Mouse (Mus musculus) myocyte (in vitro differentiated cells): Measurements from ENCODE around the gene Kalrn. TPM values are rescaled to one million over a fixed set of nuclear protein-coding genes. Genes with fewer than 3 reads are reported as not detected.

Experiments
- H3K27me3 ChIP-seq: one replicate; pipeline ENCODE4 v1.6.1; 2011; ENCODE audit not compliant: control insufficient read depth, insufficient read depth, insufficient read length
- H3K36me3 ChIP-seq: one replicate; pipeline ENCODE4 v1.6.1; 2011; ENCODE audit not compliant: control insufficient read depth, insufficient read depth
- H3K4me2 ChIP-seq: one replicate; pipeline ENCODE4 v1.6.1; 2011; ENCODE audit warnings: low read depth, control low read depth
- H3K4me3 ChIP-seq: one replicate; pipeline ENCODE4 v1.5.1; 2011; ENCODE audit warnings: mild to moderate bottlenecking, control low read depth, moderate library complexity
- H3K79me2 ChIP-seq: one replicate; pipeline ENCODE4 v1.6.1; 2011; ENCODE audit not compliant: control insufficient read depth, insufficient read depth
- H3ac ChIP-seq: one replicate; pipeline ENCODE4 v1.6.1; 2011; ENCODE audit not compliant: control insufficient read depth, insufficient read length
- CEBPB ChIP-seq: IDR thresholded peaks from 2 replicates; pipeline ENCODE4 v1.6.1; 2011; ENCODE audit warnings: mild to moderate bottlenecking, moderate library complexity; ENCODE audit not compliant: poor library complexity, insufficient read depth, severe bottlenecking
- E2F4 ChIP-seq: IDR thresholded peaks from one replicate; pipeline ENCODE4 v1.6.1; 2011; ENCODE audit warnings: mild to moderate bottlenecking, control low read depth, moderate library complexity; ENCODE audit not compliant: insufficient read depth
- MAX ChIP-seq: IDR thresholded peaks from one replicate; pipeline ENCODE4 v1.6.1; 2011; ENCODE audit warnings: low read depth, mild to moderate bottlenecking, control low read depth
- MYOD1 ChIP-seq, 3 experiments: IDR thresholded peaks; one replicate each; pipeline ENCODE4 v1.6.1; 2011; ENCODE audit warnings: control low read depth in 2 of 3, low read depth in 2 of 3, mild to moderate bottlenecking in 2 of 3, moderate library complexity in 1 of 3; ENCODE audit not compliant: insufficient read length in 2 of 3, control insufficient read depth in 1 of 3
- MYOG ChIP-seq, 3 experiments: IDR thresholded peaks; one replicate each; pipeline ENCODE4 v1.6.1; 2011; ENCODE audit warnings: control low read depth in 2 of 3, low read depth in 2 of 3, mild to moderate bottlenecking in 2 of 3; ENCODE audit not compliant: insufficient read length in 2 of 3, control insufficient read depth in 1 of 3, insufficient read depth in 1 of 3
- POLR2A ChIP-seq: IDR thresholded peaks from one replicate; pipeline ENCODE4 v1.6.1; 2011; ENCODE audit warnings: low read depth, mild to moderate bottlenecking, control low read depth, moderate library complexity; ENCODE audit not compliant: insufficient read length
- POLR2AphosphoS2 ChIP-seq: IDR thresholded peaks from one replicate; pipeline ENCODE4 v1.6.1; 2011; ENCODE audit warnings: low read depth, control low read depth; ENCODE audit not compliant: insufficient read length
- REST ChIP-seq: IDR thresholded peaks from one replicate; pipeline ENCODE4 v1.6.1; 2011; ENCODE audit warnings: mild to moderate bottlenecking, control low read depth, moderate library complexity; ENCODE audit not compliant: insufficient read depth, insufficient read length
- SRF ChIP-seq: IDR thresholded peaks from one replicate; pipeline ENCODE4 v1.6.1; 2011; ENCODE audit warnings: low read depth; ENCODE audit not compliant: control insufficient read depth, insufficient read length
- TCF12 ChIP-seq: IDR thresholded peaks from one replicate; pipeline ENCODE4 v1.6.1; 2011; ENCODE audit warnings: mild to moderate bottlenecking, control low read depth; ENCODE audit not compliant: poor library complexity, insufficient read depth, severe bottlenecking
- TCF3 ChIP-seq: IDR thresholded peaks from one replicate; pipeline ENCODE4 v1.6.1; 2011; ENCODE audit warnings: low read depth, control low read depth; ENCODE audit not compliant: insufficient read length
- USF1 ChIP-seq: IDR thresholded peaks from one replicate; pipeline ENCODE4 v1.6.1; 2011; ENCODE audit warnings: low read depth, mild to moderate bottlenecking, control low read depth, moderate library complexity
- polyA plus RNA-seq: library from polyadenylated mRNA; unstranded; fragments of >200 nt; fragmentation: generic; extraction: Trizol; gene quantifications from one replicate; pipeline ENCODE4 v1.2.1, GENCODE M21; 2012; ENCODE audit warnings: missing spikeins

Kalrn gene
- polyA plus RNA-seq, 1 experiment, result 5.5 TPM

GRCm38 (mm10) chr16:34231146-34231545 is 342.2 kb downstream of the Kalrn start:
- H3K79me2 ChIP-seq, result no peaks in the 10 kb centered on the region
- TF ChIP-seq E2F4 (no peak), POLR2A (no peak), REST (no peak), SRF (no peak), MAX (no peak), USF1 (no peak), MYOG (IDR thresholded peaks at IDR 0.05; ENCODE audit: control insufficient read depth in 1 of 3, insufficient read depth in 1 of 3, insufficient read length in 2 of 3, low read depth in 2 of 3) (no peak), CEBPB (no peak), TCF3 (no peak)
- H3K4me3 ChIP-seq, result no peak overlapping the region
- H3K36me3 ChIP-seq, result no peaks in the 10 kb centered on the region
- no peak overlapping the region for H3ac ChIP-seq
- H3K27me3 ChIP-seq, result no peaks in the 10 kb centered on the region
- no peak overlapping the region for H3K4me2 ChIP-seq

- Histone ChIP-seq H3K79me2 (no peaks in the 10 kb centered on the region), H3ac (no peak overlapping the region), H3K36me3 (no peaks in the 10 kb centered on the region), H3K27me3 (no peaks in the 10 kb centered on the region), H3K4me2 (no peak overlapping the region), H3K4me3 (no peak overlapping the region)
- TF ChIP-seq SRF (no peak), MYOD1 (IDR thresholded peaks at IDR 0.05; ENCODE audit: control insufficient read depth in 1 of 3, insufficient read length in 2 of 3, low read depth in 2 of 3) (no peak), POLR2AphosphoS2 (no peak), TCF12 (no peak), MAX (no peak), TCF3 (no peak), CEBPB (no peak), E2F4 (no peak), REST (no peak), MYOG (IDR thresholded peaks at IDR 0.05; ENCODE audit: control insufficient read depth in 1 of 3, insufficient read depth in 1 of 3, insufficient read length in 2 of 3, low read depth in 2 of 3) (no peak), POLR2A (no peak), USF1 (no peak)
Measured at GRCm38 (mm10) chr16:34229350-34229749, 344.0 kb downstream of the Kalrn start.

- Histone ChIP-seq H3K4me3 (no peak overlapping the region), H3ac (no peak overlapping the region), H3K27me3 (no peaks in the 10 kb centered on the region), H3K79me2 (no peaks in the 10 kb centered on the region), H3K36me3 (no peaks in the 10 kb centered on the region), H3K4me2 (no peak overlapping the region)
- TF ChIP-seq CEBPB, result no peak
- no peak for TF ChIP-seq TCF3
- TF ChIP-seq USF1, result no peak
- TF ChIP-seq POLR2A, result no peak
- no peak for TF ChIP-seq E2F4
Measured at GRCm38 (mm10) chr16:34228661-34229060, 344.7 kb downstream of the Kalrn start.

- Histone ChIP-seq H3ac (no peak overlapping the region), H3K4me3 (no peak overlapping the region), H3K4me2 (no peak overlapping the region), H3K36me3 (no peaks in the 10 kb centered on the region), H3K79me2 (no peaks in the 10 kb centered on the region), H3K27me3 (no peaks in the 10 kb centered on the region)
- no peak for TF ChIP-seq SRF
- no peak for TF ChIP-seq E2F4
- TF ChIP-seq REST, result no peak
- TF ChIP-seq MYOG (IDR thresholded peaks at IDR 0.05; ENCODE audit: control insufficient read depth in 1 of 3, insufficient read depth in 1 of 3, insufficient read length in 2 of 3, low read depth in 2 of 3), result no peak
- no peak for TF ChIP-seq MYOD1 (IDR thresholded peaks at IDR 0.05; ENCODE audit: control insufficient read depth in 1 of 3, insufficient read length in 2 of 3, low read depth in 2 of 3)
- no peak for TF ChIP-seq TCF3
- no peak for TF ChIP-seq MAX
- no peak for TF ChIP-seq POLR2AphosphoS2
- TF ChIP-seq CEBPB, result no peak
- no peak for TF ChIP-seq USF1
- TF ChIP-seq POLR2A, result no peak
- no peak for TF ChIP-seq TCF12
Measured at GRCm38 (mm10) chr16:34212160-34212559, 361.2 kb downstream of the Kalrn start.

- H3K4me3 ChIP-seq, result no peak overlapping the region
- no peaks in the 10 kb centered on the region for H3K79me2 ChIP-seq
- no peak for TF ChIP-seq USF1
- no peak for TF ChIP-seq POLR2AphosphoS2
- TF ChIP-seq MAX, result no peak
- TF ChIP-seq REST, result no peak
- no peak for TF ChIP-seq POLR2A
- TF ChIP-seq CEBPB, result no peak
- no peak for TF ChIP-seq SRF
- TF ChIP-seq TCF12, result no peak
- TF ChIP-seq TCF3, result no peak
- TF ChIP-seq MYOG (IDR thresholded peaks at IDR 0.05; ENCODE audit: control insufficient read depth in 1 of 3, insufficient read depth in 1 of 3, insufficient read length in 2 of 3, low read depth in 2 of 3), result no peak
- no peak for TF ChIP-seq E2F4
- no peak for TF ChIP-seq MYOD1 (IDR thresholded peaks at IDR 0.05; ENCODE audit: control insufficient read depth in 1 of 3, insufficient read length in 2 of 3, low read depth in 2 of 3)
- H3K4me2 ChIP-seq, result no peak overlapping the region
- no peak overlapping the region for H3ac ChIP-seq
- no peaks in the 10 kb centered on the region for H3K27me3 ChIP-seq
- no peaks in the 10 kb centered on the region for H3K36me3 ChIP-seq
Measured at GRCm38 (mm10) chr16:34211243-34211642, 362.1 kb downstream of the Kalrn start.
